Mouse (Mus musculus) limb, embryonic 11.5 days (tissue): ENCODE data around the gene Wdr45b. TPM values are rescaled to one million over a fixed set of nuclear protein-coding genes. Genes with fewer than 3 reads are reported as not detected.
A peak's percentile ranks its signal among the peaks of the same experiment; 100 is the strongest.

Source experiments
- ATAC-seq: fragments of 200-750 bp; cut with Nextera tagmentation; 2 replicates; pipeline ENCODE4 v1.8.0; 2017; ENCODE audit warnings: low read depth; ENCODE audit not compliant: insufficient number of reproducible peaks, low FRiP score, low TSS enrichment
- DNase-seq: peaks from one replicate; pipeline ENCODE4 v3.0.0-alpha.2; 2015; ENCODE audit warnings: low spot score
- H3K27ac ChIP-seq: fragments of 300-500 bp; sonication (generic); replicated peaks from 2 replicates; pipeline ENCODE4 v1.5.1; 2014; ENCODE audit warnings: low read depth, mild to moderate bottlenecking, low read length
- H3K27me3 ChIP-seq: fragments of 300-500 bp; sonication (generic); 2 replicates; pipeline ENCODE4 v1.6.1; 2014; ENCODE audit warnings: mild to moderate bottlenecking, low read length, mixed read lengths; ENCODE audit not compliant: control insufficient read depth, insufficient read depth
- H3K36me3 ChIP-seq: fragments of 300-500 bp; sonication (generic); 2 replicates; pipeline ENCODE4 v1.6.1; 2014; ENCODE audit warnings: mild to moderate bottlenecking, low read length, moderate library complexity, mixed read lengths; ENCODE audit not compliant: control insufficient read depth, insufficient read depth
- H3K4me1 ChIP-seq: fragments of 300-500 bp; sonication (generic); 2 replicates; pipeline ENCODE4 v1.6.1; 2014; ENCODE audit warnings: low read length, mixed read lengths; ENCODE audit not compliant: control insufficient read depth, insufficient read depth
- H3K4me2 ChIP-seq: fragments of 300-500 bp; sonication (generic); 2 replicates; pipeline ENCODE4 v1.6.1; 2014; ENCODE audit warnings: low read depth, mild to moderate bottlenecking, moderate library complexity; ENCODE audit not compliant: severe bottlenecking
- H3K4me3 ChIP-seq: fragments of 300-500 bp; sonication (generic); 2 replicates; pipeline ENCODE4 v1.5.1; 2014; ENCODE audit warnings: low read depth, low read length
- H3K9ac ChIP-seq: fragments of 300-500 bp; sonication (generic); 2 replicates; pipeline ENCODE4 v1.6.1; 2014; ENCODE audit warnings: mild to moderate bottlenecking, low read length
- H3K9me3 ChIP-seq: fragments of 300-500 bp; sonication (generic); 2 replicates; pipeline ENCODE4 v1.6.1; 2016; ENCODE audit warnings: low read length; ENCODE audit not compliant: control insufficient read depth
- WGBS: fragments of 180-500 bp; shearing (Covaris S2); extraction: QIAGEN DNeasy Blood & Tissue Kit; methylation state at CpG from one replicate; pipeline ENCODE4 v1.1.7; 2014; 5-methylcytosine and 5-hydroxymethylcytosine counted together
- polyA plus RNA-seq: library from polyadenylated mRNA; unstranded; fragments of >200 nt; fragmentation: Nextera tagmentation; extraction: Ambion mirVana; gene quantifications from 2 replicates; pipeline ENCODE4 v1.2.1, GENCODE M21; 2014

Wdr45b gene
- polyA plus RNA-seq, result 110 and 116 TPM in 2 replicates

- Histone ChIP-seq H3K36me3 (no peaks in the 10 kb centered on the region), H3K27ac (no peak within 1 kb of the TSS; the same call in none of the 2 replicates), H3K4me2 (peak within 1 kb of the TSS; percentile 83), H3K4me1 (peaks cover 10% of the 10 kb centered on the region), H3K27me3 (no peaks in the 10 kb centered on the region), H3K9ac (peak within 1 kb of the TSS; percentile 87), H3K4me3 (peak within 1 kb of the TSS; percentile 94), H3K9me3 (no peaks in the 10 kb centered on the region)
- ATAC-seq (peak; percentile 94), DNase-seq (peak; percentile 99)
- under 1% methylated on average over 69 of the region's 69 CpGs for WGBS
Measured at GRCm38 (mm10) chr11:121354091-121354707, at the start of gene Wdr45b. Gene Wdr45b, minus strand, starts transcription at chr11:121354445.

- H3K27ac ChIP-seq, result no peak overlapping the region
- H3K36me3 ChIP-seq, result no peaks in the 10 kb centered on the region
- ATAC-seq (no peak), DNase-seq (no peak)
- peaks cover 2% of the 10 kb centered on the region for H3K27me3 ChIP-seq
- H3K4me3 ChIP-seq, result no peak overlapping the region
- 90% methylated on average over 3 of the region's 3 CpGs for WGBS
- no peak overlapping the region for H3K4me2 ChIP-seq
- no peak overlapping the region for H3K9ac ChIP-seq
- no peaks in the 10 kb centered on the region for H3K9me3 ChIP-seq
- 0 out of 2 replicates have a peak, but pooled peaks cover 5% of the 10 kb centered on the region for H3K4me1 ChIP-seq
Measured at GRCm38 (mm10) chr11:121392405-121392804, 38.2 kb upstream of the Wdr45b start.

- H3K9me3 ChIP-seq, result no peaks in the 10 kb centered on the region
- no peak overlapping the region for H3K9ac ChIP-seq
- H3K36me3 ChIP-seq, result no peaks in the 10 kb centered on the region
- no peak overlapping the region for H3K4me2 ChIP-seq
- ATAC-seq (no peak), DNase-seq (no peak)
- no peak overlapping the region for H3K4me3 ChIP-seq
- WGBS, result 73% methylated on average over 3 of the region's 3 CpGs
- peaks cover 7% of the 10 kb centered on the region for H3K27me3 ChIP-seq
- H3K4me1 ChIP-seq, result 0 out of 2 replicates have a peak, but pooled peaks cover 5% of the 10 kb centered on the region
- H3K27ac ChIP-seq, result no peak overlapping the region
Measured at GRCm38 (mm10) chr11:121390793-121391192, 36.5 kb upstream of the Wdr45b start.

- DNase-seq, result no peak
- peak overlapping the region; percentile 94 for H3K4me2 ChIP-seq
- WGBS, result 17% methylated on average over 6 of the region's 6 CpGs
- no peaks in the 10 kb centered on the region for H3K36me3 ChIP-seq
- peak; percentile 66 for ATAC-seq
- H3K27ac ChIP-seq, result no peak overlapping the region
- H3K9me3 ChIP-seq, result no peaks in the 10 kb centered on the region
- H3K27me3 ChIP-seq, result peaks cover 7% of the 10 kb centered on the region
- H3K4me3 ChIP-seq, result peak overlapping the region; percentile 65; the same call in 1 of the 2 replicates
- no peak overlapping the region for H3K9ac ChIP-seq
- H3K4me1 ChIP-seq, result 0 out of 2 replicates have a peak, but pooled peaks cover 5% of the 10 kb centered on the region
Measured at GRCm38 (mm10) chr11:121388554-121388945, 34.3 kb upstream of the Wdr45b start.

GRCm38 (mm10) chr11:121387750-121388553 lies 33.7 kb upstream of the Wdr45b start, which contains the start of gene Rab40b:
Gene Rab40b, minus strand, starts transcription at chr11:121388251.
- H3K27ac ChIP-seq, result no peak within 1 kb of the TSS
- ATAC-seq (peak; percentile 99), DNase-seq (peak; percentile 95)
- H3K9ac ChIP-seq, result peak within 1 kb of the TSS; percentile 52; the same call in 1 of the 2 replicates
- 1% methylated on average over 61 of the region's 61 CpGs for WGBS
- H3K27me3 ChIP-seq, result peaks cover 7% of the 10 kb centered on the region
- H3K4me3 ChIP-seq, result peak within 1 kb of the TSS; percentile 65
- peak within 1 kb of the TSS; percentile 94 for H3K4me2 ChIP-seq
- H3K36me3 ChIP-seq, result no peaks in the 10 kb centered on the region
- no peaks in the 10 kb centered on the region for H3K9me3 ChIP-seq
- 0 out of 2 replicates have a peak, but pooled peaks cover 5% of the 10 kb centered on the region for H3K4me1 ChIP-seq

GRCm38 (mm10) chr11:121380294-121380693 lies 26.0 kb upstream of the Wdr45b start:
- Histone ChIP-seq H3K36me3 (no peaks in the 10 kb centered on the region), H3K27ac (no peak overlapping the region), H3K4me2 (no peak overlapping the region), H3K27me3 (no peaks in the 10 kb centered on the region), H3K4me3 (no peak overlapping the region), H3K9me3 (no peaks in the 10 kb centered on the region), H3K4me1 (no peaks in the 10 kb centered on the region), H3K9ac (no peak overlapping the region)
- WGBS, result 71% methylated on average over 6 of the region's 6 CpGs
- ATAC-seq, result no peak
- DNase-seq, result no peak

- no peak overlapping the region for H3K9ac ChIP-seq
- H3K4me3 ChIP-seq, result no peak overlapping the region
- DNase-seq (no peak), ATAC-seq (no peak)
- H3K9me3 ChIP-seq, result no peaks in the 10 kb centered on the region
- H3K36me3 ChIP-seq, result no peaks in the 10 kb centered on the region
- no peak overlapping the region for H3K27ac ChIP-seq
- H3K4me1 ChIP-seq, result no peaks in the 10 kb centered on the region
- H3K4me2 ChIP-seq, result no peak overlapping the region
- no peaks in the 10 kb centered on the region for H3K27me3 ChIP-seq
Measured at GRCm38 (mm10) chr11:121378644-121379043, 24.4 kb upstream of the Wdr45b start.

- DNase-seq, result no peak
- H3K4me1 ChIP-seq, result no peaks in the 10 kb centered on the region
- H3K4me3 ChIP-seq, result no peak overlapping the region
- ATAC-seq, result no peak
- no peaks in the 10 kb centered on the region for H3K9me3 ChIP-seq
- H3K36me3 ChIP-seq, result no peaks in the 10 kb centered on the region
- no peaks in the 10 kb centered on the region for H3K27me3 ChIP-seq
- H3K27ac ChIP-seq, result no peak overlapping the region
- 78% methylated on average over 6 of the region's 6 CpGs for WGBS
- H3K9ac ChIP-seq, result no peak overlapping the region
- H3K4me2 ChIP-seq, result no peak overlapping the region
Measured at GRCm38 (mm10) chr11:121373305-121373704, 19.1 kb upstream of the Wdr45b start.
